Mouse (Mus musculus) G1E (cell line): Measurements from ENCODE around the gene Id1. TPM values are rescaled to one million over a fixed set of nuclear protein-coding genes. Genes with fewer than 3 reads are reported as not detected.

ENCODE experiments used
- ATAC-seq: 2 replicates; pipeline ENCODE4 v1.8.0; 2016; ENCODE audit warnings: mild to moderate bottlenecking; ENCODE audit not compliant: insufficient number of reproducible peaks, poor library complexity, low FRiP score, severe bottlenecking; ENCODE audit errors: extremely low read depth
- DNase-seq: peaks from one replicate; pipeline ENCODE4 v3.0.0; 2012; ENCODE audit warnings: low spot score
- H3K27me3 ChIP-seq: 2 replicates; pipeline ENCODE4 v1.6.1; 2012; ENCODE audit warnings: mild to moderate bottlenecking, low read length, inconsistent platforms; ENCODE audit not compliant: insufficient read depth
- H3K36me3 ChIP-seq: replicated peaks from 2 replicates; pipeline ENCODE3; 2012; ENCODE audit warnings: mild to moderate bottlenecking, inconsistent platforms
- H3K4me1 ChIP-seq: 2 replicates; pipeline ENCODE4 v1.6.1; 2012; ENCODE audit warnings: low read depth, low read length, inconsistent platforms, mixed read lengths; ENCODE audit not compliant: insufficient read depth
- H3K4me3 ChIP-seq: 2 replicates; pipeline ENCODE4 v1.5.1; 2012; ENCODE audit warnings: low read depth, mild to moderate bottlenecking, inconsistent platforms, low read length, moderate library complexity, mixed read lengths
- H3K9me3 ChIP-seq: replicated peaks from 2 replicates; pipeline ENCODE4 v1.6.1; 2012; ENCODE audit warnings: inconsistent platforms
- CTCF ChIP-seq: IDR thresholded peaks from 2 replicates; pipeline ENCODE4 v1.5.1; 2012; ENCODE audit warnings: low read depth, low read length, inconsistent platforms, mixed read lengths
- GATA1 ChIP-seq: IDR thresholded peaks from 2 replicates; pipeline ENCODE4 v1.6.1; 2012; ENCODE audit warnings: borderline replicate concordance, low read length, inconsistent platforms, mixed read lengths
- GATA2 ChIP-seq: IDR thresholded peaks from 2 replicates; pipeline ENCODE4 v1.6.1; 2012; ENCODE audit warnings: low read depth, low read length, inconsistent platforms, borderline replicate concordance
- POLR2AphosphoS5 ChIP-seq: IDR thresholded peaks from 2 replicates; pipeline ENCODE4 v1.6.1; 2012; ENCODE audit warnings: low read depth, low read length, inconsistent platforms; ENCODE audit not compliant: insufficient replicate concordance
- TAL1 ChIP-seq: conservative IDR thresholded peaks from 2 replicates; pipeline ENCODE4 v1.6.1; 2012; ENCODE audit warnings: low read depth, low read length, inconsistent platforms, mixed read lengths
- polyA plus RNA-seq: library from polyadenylated mRNA; stranded (reverse); fragments of >175 nt; gene quantifications from 2 replicates; pipeline ENCODE4 v1.2.3, GENCODE M21; 2012
- total RNA-seq, 2 experiments: library from RNA; stranded (forward) in 1 of 2; stranded (reverse) in 1 of 2; fragments of 200-1000 nt in 1 of 2; fragments of >200 nt in 1 of 2; fragmentation: Nextera tagmentation in 1 of 2; gene quantifications; 2 replicates each; pipeline ENCODE4 v1.2.3; 2014 to 2017

The Id1 gene
- total and polyA plus RNA-seq, 3 experiments = 21.7 to 110 (median 33.2) TPM

DNA sequence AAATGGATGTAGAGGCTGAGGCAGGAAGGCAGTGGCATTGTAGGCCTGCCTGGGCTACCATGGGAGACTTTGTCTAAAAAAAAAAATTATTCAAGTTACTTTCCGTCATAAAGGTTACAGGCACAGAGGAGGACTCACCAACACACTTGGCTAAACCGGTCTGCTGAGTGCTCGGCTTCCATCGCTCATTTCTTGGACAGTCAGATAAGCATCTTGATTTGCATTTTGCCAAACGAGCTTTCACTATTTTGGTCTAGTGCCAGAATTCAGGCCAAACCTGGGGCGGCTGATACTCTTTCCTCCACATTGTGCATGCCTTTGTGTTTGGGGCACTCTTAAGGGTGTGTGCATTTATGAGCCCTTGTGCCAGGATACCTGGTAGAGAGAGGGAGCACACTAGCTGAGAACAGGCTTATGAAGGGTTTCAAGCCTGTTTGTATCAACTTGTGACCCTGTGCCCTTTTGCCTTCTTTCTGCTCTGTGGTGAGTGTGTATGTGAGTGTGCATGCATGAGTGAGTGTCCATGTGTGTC lies 19.7 kb upstream of the Id1 start:
- 0 out of 2 replicates have a peak, but pooled peaks cover 2% of the 10 kb centered on the region for H3K4me1 ChIP-seq
- no peaks in the 10 kb centered on the region for H3K9me3 ChIP-seq
- no peak for ATAC-seq
- no peak for TF ChIP-seq POLR2AphosphoS5
- no peak for DNase-seq
- peaks cover 19% of the 10 kb centered on the region for H3K36me3 ChIP-seq
- H3K4me3 ChIP-seq = no peak overlapping the region
- H3K27me3 ChIP-seq = peaks cover 3% of the 10 kb centered on the region; the same call in 1 of the 2 replicates

DNA sequence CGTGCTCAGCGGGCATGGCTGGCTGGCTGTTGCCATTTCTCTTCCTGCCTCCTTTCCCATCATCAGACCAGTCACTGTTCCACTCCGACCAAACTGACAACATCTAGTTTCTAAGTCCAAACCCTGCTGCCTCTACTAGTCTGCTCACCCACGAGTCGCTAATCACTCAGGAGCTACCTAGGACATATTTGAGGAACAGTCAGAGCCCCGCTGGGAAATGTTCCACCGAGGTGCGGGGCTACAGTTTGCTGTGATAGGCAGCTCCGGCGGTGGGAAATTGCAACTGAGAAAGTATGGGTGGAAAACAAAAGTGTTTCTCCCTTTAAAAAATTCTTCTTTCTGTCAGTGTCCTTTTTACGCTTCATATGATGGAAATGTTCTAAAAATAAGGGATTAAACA lies 18.4 kb upstream of the Id1 start:
- Histone ChIP-seq H3K36me3 (peaks cover 15% of the 10 kb centered on the region), H3K4me1 (0 out of 2 replicates have a peak, but pooled peaks cover 2% of the 10 kb centered on the region), H3K27me3 (peaks cover 3% of the 10 kb centered on the region; the same call in 1 of the 2 replicates), H3K4me3 (no peak overlapping the region), H3K9me3 (no peaks in the 10 kb centered on the region)
- ATAC-seq = no peak
- no peak for TF ChIP-seq CTCF
- no peak for TF ChIP-seq GATA2
- TF ChIP-seq GATA1 = no peak
- TF ChIP-seq POLR2AphosphoS5 = no peak
- no peak for TF ChIP-seq TAL1
- no peak for DNase-seq

DNA sequence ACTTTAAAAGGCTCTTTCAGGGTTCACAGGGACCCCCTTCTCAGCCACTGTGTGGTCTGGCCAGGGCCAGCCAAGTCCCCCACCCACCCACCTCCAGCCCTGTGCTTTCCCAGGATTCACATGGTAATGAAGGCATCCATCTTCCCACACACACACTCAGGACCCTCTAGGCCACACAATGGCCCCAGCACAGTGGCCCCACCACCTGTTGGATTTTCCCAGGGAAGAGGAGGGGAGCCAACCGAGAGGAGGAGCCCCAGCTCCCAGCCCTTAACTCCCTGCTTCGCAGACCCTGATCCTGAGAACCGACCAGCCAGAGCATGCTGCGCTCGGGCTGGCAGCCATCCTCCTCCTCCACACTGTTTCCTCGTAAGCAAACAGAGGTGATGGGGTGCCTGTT lies 18.0 kb upstream of the Id1 start:
- ATAC-seq (no peak), DNase-seq (no peak)
- Histone ChIP-seq H3K4me1 (0 out of 2 replicates have a peak, but pooled peaks cover 2% of the 10 kb centered on the region), H3K9me3 (no peaks in the 10 kb centered on the region), H3K36me3 (peaks cover 15% of the 10 kb centered on the region), H3K4me3 (no peak overlapping the region), H3K27me3 (peaks cover 3% of the 10 kb centered on the region; the same call in 1 of the 2 replicates)
- TF ChIP-seq GATA2 (no peak), POLR2AphosphoS5 (no peak), GATA1 (no peak), CTCF (no peak), TAL1 (no peak)

DNA sequence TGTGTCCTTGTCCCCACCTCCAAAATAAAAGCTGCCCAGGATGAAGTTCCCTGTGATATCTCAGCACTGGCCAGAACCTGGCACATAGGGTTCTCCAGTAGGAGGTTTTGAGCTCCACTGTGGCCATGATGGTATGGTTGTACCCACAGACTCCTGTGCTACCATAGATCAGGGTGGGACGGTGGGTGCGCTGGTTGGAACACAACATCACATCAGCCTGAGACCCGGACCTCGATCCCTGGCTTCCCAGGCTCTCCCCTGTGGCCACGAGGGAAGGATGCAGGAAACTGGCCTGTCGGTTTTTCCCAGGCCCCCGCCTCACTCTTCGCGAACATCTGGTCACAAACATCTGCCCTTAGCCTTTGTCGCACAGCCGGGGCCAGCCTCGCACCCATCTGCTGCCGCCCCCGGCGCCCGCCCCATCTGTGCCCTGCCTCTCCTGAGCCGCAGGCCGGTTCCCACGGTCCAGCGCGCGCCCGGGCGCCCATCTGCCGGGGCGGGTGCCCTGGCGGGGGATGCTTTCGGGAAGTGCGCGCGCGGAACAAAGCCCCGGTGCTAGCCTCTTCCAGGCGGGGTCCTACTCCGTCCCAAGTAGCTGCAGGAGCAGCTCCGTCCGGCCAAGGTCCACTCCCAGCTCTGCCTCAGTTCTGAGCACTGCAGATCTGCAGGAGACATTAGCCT lies 12.3 kb upstream of the Id1 start:
- ATAC-seq = no peak
- Histone ChIP-seq H3K4me1 (peaks cover 36% of the 10 kb centered on the region), H3K9me3 (no peaks in the 10 kb centered on the region), H3K36me3 (no peaks in the 10 kb centered on the region), H3K4me3 (no peak overlapping the region), H3K27me3 (peaks cover 15% of the 10 kb centered on the region)
- TF ChIP-seq POLR2AphosphoS5 = no peak
- no peak for TF ChIP-seq GATA2
- TF ChIP-seq CTCF = no peak
- TF ChIP-seq GATA1 = no peak
- no peak for TF ChIP-seq TAL1
- no peak for DNase-seq

DNA sequence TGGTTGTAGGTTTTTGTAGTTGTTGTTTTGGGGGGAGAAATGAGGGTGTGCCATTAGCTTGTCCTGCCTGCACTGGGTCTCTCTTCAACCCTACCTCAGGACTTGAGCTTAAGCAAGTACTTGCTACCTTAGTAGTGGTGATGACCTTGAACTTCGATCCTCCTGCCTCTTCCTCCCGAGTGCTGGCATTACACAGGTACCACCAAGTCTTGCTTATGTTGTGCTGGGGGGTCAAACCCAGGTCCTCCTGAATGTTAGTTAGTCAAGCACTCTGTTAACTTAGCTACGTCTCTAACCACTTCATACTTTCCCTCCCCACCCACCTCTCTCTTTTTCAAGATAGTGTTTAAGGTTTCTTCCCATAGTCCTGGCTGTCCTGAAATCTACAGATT lies 11.7 kb upstream of the Id1 start:
- DNase-seq = no peak
- no peak for TF ChIP-seq POLR2AphosphoS5
- TF ChIP-seq GATA1 = no peak
- TF ChIP-seq GATA2 = no peak
- no peak for TF ChIP-seq TAL1
- TF ChIP-seq CTCF = no peak
- peaks cover 15% of the 10 kb centered on the region for H3K27me3 ChIP-seq
- H3K4me3 ChIP-seq = no peak overlapping the region
- no peaks in the 10 kb centered on the region for H3K9me3 ChIP-seq
- no peak for ATAC-seq
- H3K36me3 ChIP-seq = no peaks in the 10 kb centered on the region
- H3K4me1 ChIP-seq = peaks cover 42% of the 10 kb centered on the region

DNA sequence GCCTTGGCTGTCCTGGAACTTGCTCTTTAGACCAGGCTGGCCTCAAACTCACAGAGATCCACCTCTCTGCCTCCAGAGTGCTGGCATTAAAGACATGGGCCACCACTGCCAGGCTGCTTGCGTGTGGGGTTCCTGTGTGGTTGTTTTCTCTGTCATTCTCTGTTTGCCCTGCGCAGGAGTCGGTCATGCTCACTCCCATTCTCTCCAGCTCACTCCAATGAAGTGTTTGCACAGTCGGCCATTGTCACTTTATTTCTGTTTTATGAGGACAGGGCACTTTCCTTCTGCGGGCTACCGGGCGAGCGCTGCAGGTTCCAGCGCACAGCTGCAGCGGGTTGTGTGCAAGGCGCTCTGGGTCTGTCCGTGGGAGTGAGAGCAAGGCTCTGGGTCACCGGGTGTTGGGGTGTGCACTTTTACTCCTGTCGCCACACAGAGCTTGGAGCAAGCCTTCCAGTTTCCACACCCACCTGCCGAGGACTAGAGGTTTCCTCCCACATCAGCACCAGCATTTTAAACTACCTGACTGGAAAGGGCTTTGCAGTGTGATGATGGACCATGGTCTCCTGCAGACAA lies 10.8 kb upstream of the Id1 start:
- DNase-seq (no peak), ATAC-seq (no peak)
- peaks cover 51% of the 10 kb centered on the region for H3K4me1 ChIP-seq
- no peak for TF ChIP-seq CTCF
- no peak for TF ChIP-seq POLR2AphosphoS5
- no peak for TF ChIP-seq GATA2
- TF ChIP-seq GATA1 = no peak
- TF ChIP-seq TAL1 = no peak
- no peaks in the 10 kb centered on the region for H3K9me3 ChIP-seq
- no peaks in the 10 kb centered on the region for H3K36me3 ChIP-seq
- H3K4me3 ChIP-seq = no peak overlapping the region
- H3K27me3 ChIP-seq = peaks cover 12% of the 10 kb centered on the region; the same call in 1 of the 2 replicates
